Mouse (Mus musculus) kidney, adult 2 months (tissue): ENCODE results near the gene Slc4a1. TPM values are rescaled to one million over a fixed set of nuclear protein-coding genes. Genes with fewer than 3 reads are reported as not detected.

Experiments used
- DNase-seq: peaks from one replicate; pipeline ENCODE4 v3.0.0; 2021
- H3K27ac ChIP-seq: fragments of 200-500 bp; 2 replicates; pipeline ENCODE4 v1.5.1; 2012; ENCODE audit warnings: low read depth, low read length, control low read depth, inconsistent platforms; ENCODE audit not compliant: insufficient read depth
- H3K27me3 ChIP-seq: fragments of 200-500 bp; replicated peaks from 2 replicates; pipeline ENCODE4 v1.6.1; 2012; ENCODE audit warnings: mild to moderate bottlenecking, moderate library complexity, low read length, inconsistent platforms; ENCODE audit not compliant: control insufficient read depth, insufficient read depth
- H3K36me3 ChIP-seq: fragments of 200-500 bp; 2 replicates; pipeline ENCODE4 v1.6.1; 2012; ENCODE audit warnings: mild to moderate bottlenecking, moderate library complexity, low read length, inconsistent platforms; ENCODE audit not compliant: control insufficient read depth, insufficient read depth
- H3K4me1 ChIP-seq: fragments of 200-500 bp; 2 replicates; pipeline ENCODE4 v1.6.1; 2011; ENCODE audit warnings: low read length; ENCODE audit not compliant: control insufficient read depth, insufficient read depth
- H3K4me3 ChIP-seq: fragments of 200-500 bp; 2 replicates; pipeline ENCODE4 v1.5.1; 2011; ENCODE audit warnings: mild to moderate bottlenecking, low read depth, low read length, control low read depth; ENCODE audit not compliant: insufficient read depth
- CTCF ChIP-seq: fragments of 200-500 bp; conservative IDR thresholded peaks from 2 replicates; pipeline ENCODE4 v1.5.1; 2011; ENCODE audit warnings: low read depth, mild to moderate bottlenecking, control low read depth, low read length, moderate library complexity, mixed read lengths; ENCODE audit not compliant: insufficient read depth, insufficient read length
- POLR2A ChIP-seq: fragments of 200-500 bp; IDR thresholded peaks from one replicate; pipeline ENCODE4 v1.6.1; 2011; ENCODE audit warnings: low read depth, low read length, control low read depth
- WGBS: fragments of 180-500 bp; shearing (Covaris S2); methylation state at CpG from one replicate; pipeline ENCODE4 v1.1.7; 2018; 5-methylcytosine and 5-hydroxymethylcytosine counted together
- polyA plus RNA-seq: library from polyadenylated mRNA; depleted of rRNA; stranded (reverse); fragments of >200 nt; gene quantifications from 2 replicates; pipeline ENCODE4 v1.2.3, GENCODE M21; 2012

Gene Slc4a1
- polyA plus RNA-seq, 1 experiment: 90.6 TPM

- TF ChIP-seq CTCF (no peak), POLR2A (no peak)
- Histone ChIP-seq H3K27me3 (no peaks in the 10 kb centered on the region; the same call in 1 of the 2 replicates), H3K4me3 (no peak overlapping the region), H3K36me3 (no peaks in the 10 kb centered on the region), H3K4me1 (no peaks in the 10 kb centered on the region), H3K27ac (no peak overlapping the region)
- 56% methylated on average over 4 of the region's 4 CpGs for WGBS
- DNase-seq: no peak
Measured at GRCm38 (mm10) chr11:102331806-102332205, 34.2 kb downstream of the Slc4a1 start.

- TF ChIP-seq POLR2A: no peak
- no peaks in the 10 kb centered on the region; the same call in 1 of the 2 replicates for H3K27me3 ChIP-seq
- no peaks in the 10 kb centered on the region for H3K4me1 ChIP-seq
- H3K36me3 ChIP-seq: no peaks in the 10 kb centered on the region
- no peak for DNase-seq
- H3K4me3 ChIP-seq: no peak overlapping the region
- no peak overlapping the region for H3K27ac ChIP-seq
- WGBS: 76% methylated on average over 3 of the region's 3 CpGs
Measured at GRCm38 (mm10) chr11:102330039-102330438, 36.0 kb downstream of the Slc4a1 start.

- TF ChIP-seq CTCF (no peak), POLR2A (no peak)
- H3K27ac ChIP-seq: no peak overlapping the region
- no peaks in the 10 kb centered on the region for H3K4me1 ChIP-seq
- no peaks in the 10 kb centered on the region for H3K36me3 ChIP-seq
- no peaks in the 10 kb centered on the region; the same call in 1 of the 2 replicates for H3K27me3 ChIP-seq
- no peak overlapping the region for H3K4me3 ChIP-seq
- no peak for DNase-seq
Measured at GRCm38 (mm10) chr11:102329518-102329917, 36.5 kb downstream of the Slc4a1 start.

- Histone ChIP-seq H3K27me3 (no peaks in the 10 kb centered on the region; the same call in 1 of the 2 replicates), H3K27ac (no peak overlapping the region), H3K36me3 (no peaks in the 10 kb centered on the region), H3K4me3 (no peak overlapping the region), H3K4me1 (no peaks in the 10 kb centered on the region)
- TF ChIP-seq CTCF (no peak), POLR2A (no peak)
- DNase-seq: no peak
- WGBS: 88% methylated on average over 7 of the region's 7 CpGs
Measured at GRCm38 (mm10) chr11:102327839-102328238, 38.2 kb downstream of the Slc4a1 start.

GRCm38 (mm10) chr11:102327250-102327649 is 38.8 kb downstream of the Slc4a1 start:
- TF ChIP-seq CTCF (no peak), POLR2A (no peak)
- DNase-seq: no peak
- no peak overlapping the region for H3K27ac ChIP-seq
- 61% methylated on average over 5 of the region's 5 CpGs for WGBS
- no peak overlapping the region for H3K4me3 ChIP-seq
- H3K36me3 ChIP-seq: no peaks in the 10 kb centered on the region
- no peaks in the 10 kb centered on the region; the same call in 1 of the 2 replicates for H3K27me3 ChIP-seq
- H3K4me1 ChIP-seq: no peaks in the 10 kb centered on the region

GRCm38 (mm10) chr11:102323516-102323915 is 42.5 kb downstream of the Slc4a1 start:
- WGBS: 87% methylated on average over 1 of the region's 1 CpGs
- no peak overlapping the region for H3K27ac ChIP-seq
- no peaks in the 10 kb centered on the region for H3K4me1 ChIP-seq
- peak; percentile 0 for DNase-seq
- TF ChIP-seq CTCF (no peak), POLR2A (no peak)
- no peaks in the 10 kb centered on the region; the same call in 1 of the 2 replicates for H3K27me3 ChIP-seq
- no peaks in the 10 kb centered on the region for H3K36me3 ChIP-seq
- H3K4me3 ChIP-seq: no peak overlapping the region

GRCm38 (mm10) chr11:102321931-102322330 is 44.1 kb downstream of the Slc4a1 start:
- DNase-seq: peak; percentile 0
- Histone ChIP-seq H3K4me1 (no peaks in the 10 kb centered on the region), H3K27me3 (no peaks in the 10 kb centered on the region), H3K36me3 (no peaks in the 10 kb centered on the region), H3K27ac (no peak overlapping the region), H3K4me3 (no peak overlapping the region)
- no peak for TF ChIP-seq CTCF
- 91% methylated on average over 6 of the region's 6 CpGs for WGBS

GRCm38 (mm10) chr11:102320686-102321005 is 45.4 kb downstream of the Slc4a1 start:
- H3K4me1 ChIP-seq: 0 out of 2 replicates have a peak, but pooled peaks cover 6% of the 10 kb centered on the region
- peak overlapping the region; percentile 35 for H3K4me3 ChIP-seq
- TF ChIP-seq CTCF: no peak
- no peak for TF ChIP-seq POLR2A
- H3K27ac ChIP-seq: peak overlapping the region; percentile 79
- 12% methylated on average over 10 of the region's 10 CpGs for WGBS
- H3K36me3 ChIP-seq: no peaks in the 10 kb centered on the region
- DNase-seq: peak; percentile 74
- H3K27me3 ChIP-seq: no peaks in the 10 kb centered on the region
